Mouse (Mus musculus): Measurements from ENCODE around the gene Mettl7a3. TPM values are rescaled to one million over a fixed set of nuclear protein-coding genes. Genes with fewer than 3 reads are reported as not detected.
"Not testable (repeated sequence)": the region's sequence is repeated elsewhere in the genome, so short reads cannot be mapped to it uniquely, and the experiment has no call there.

The Mettl7a3 gene
- polyA plus RNA-seq, 1 experiment from 2014 or later: not detected

DNA sequence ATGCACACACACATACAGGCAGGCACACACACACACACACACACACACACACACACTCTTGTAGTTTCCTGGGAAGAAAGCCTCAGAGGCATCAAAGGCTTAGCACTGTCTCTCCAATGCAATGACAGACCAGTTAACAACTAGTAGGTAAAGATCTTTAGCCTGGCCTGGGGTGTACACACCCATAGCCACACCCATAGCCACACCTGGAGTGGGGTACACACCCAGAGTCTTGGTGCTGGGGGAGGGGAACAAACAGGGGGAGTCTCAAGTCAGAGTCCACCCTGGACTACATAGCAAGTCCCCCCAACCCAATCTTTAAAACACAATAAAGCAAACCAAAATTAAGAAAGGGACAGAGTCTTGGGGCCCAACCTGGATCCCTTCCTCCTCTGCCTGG, 2.6 kb downstream of the Mettl7a3 start:
- not testable (repeated sequence) for H3K27me3 ChIP-seq (replicated peaks; ENCODE audit: control insufficient read depth, insufficient read depth, low read length); H3K9ac ChIP-seq (ENCODE audit: low read length); ATAC-seq (replicated peaks; ENCODE audit: low FRiP score, low TSS enrichment, low read depth); H3K27ac ChIP-seq (ENCODE audit: low read depth); H3K4me2 ChIP-seq (ENCODE audit: low read length); DNase-seq (ENCODE audit: low spot score); H3K4me3 ChIP-seq (ENCODE audit: low read depth, low read length); H3K4me1 ChIP-seq (replicated peaks; ENCODE audit: control insufficient read depth, insufficient read depth, low read length); H3K36me3 ChIP-seq (ENCODE audit: control insufficient read depth, insufficient read depth, low read length); H3K9me3 ChIP-seq (ENCODE audit: control insufficient read depth, low read length)

DNA sequence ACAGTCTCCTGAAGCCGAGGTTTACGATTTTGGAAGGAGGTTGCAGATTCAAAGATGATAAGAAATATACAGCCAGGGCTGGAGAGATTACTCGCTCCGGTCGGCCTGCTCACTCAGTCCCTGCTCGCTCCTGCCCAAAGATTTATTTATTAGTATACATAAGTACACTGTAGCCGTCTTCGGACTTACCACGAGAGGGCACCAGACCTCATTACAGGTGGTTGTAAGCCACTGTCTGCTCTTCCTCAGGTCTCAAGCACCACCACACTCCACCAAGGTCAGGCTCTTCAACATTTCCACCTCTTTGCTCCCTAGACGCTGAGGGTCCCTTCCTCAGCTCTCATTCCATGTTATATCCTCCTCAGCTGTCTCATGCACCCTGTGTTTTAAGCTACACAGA, 3.1 kb downstream of the Mettl7a3 start:
- H3K36me3 ChIP-seq (ENCODE audit: control insufficient read depth, insufficient read depth, low read length); H3K4me1 ChIP-seq (replicated peaks; ENCODE audit: control insufficient read depth, insufficient read depth, low read length); DNase-seq (ENCODE audit: low spot score); H3K27ac ChIP-seq (ENCODE audit: low read depth); H3K4me2 ChIP-seq (ENCODE audit: low read length); H3K9me3 ChIP-seq (ENCODE audit: control insufficient read depth, low read length); H3K9ac ChIP-seq (ENCODE audit: low read length); H3K27me3 ChIP-seq (replicated peaks; ENCODE audit: control insufficient read depth, insufficient read depth, low read length); H3K4me3 ChIP-seq (ENCODE audit: low read depth, low read length): not testable (repeated sequence)
- 22% methylated on average over 9 of the region's 10 CpGs for WGBS
- peak; percentile 55; the same call in 1 of the 2 replicates for ATAC-seq (replicated peaks; ENCODE audit: low FRiP score, low TSS enrichment, low read depth)

DNA sequence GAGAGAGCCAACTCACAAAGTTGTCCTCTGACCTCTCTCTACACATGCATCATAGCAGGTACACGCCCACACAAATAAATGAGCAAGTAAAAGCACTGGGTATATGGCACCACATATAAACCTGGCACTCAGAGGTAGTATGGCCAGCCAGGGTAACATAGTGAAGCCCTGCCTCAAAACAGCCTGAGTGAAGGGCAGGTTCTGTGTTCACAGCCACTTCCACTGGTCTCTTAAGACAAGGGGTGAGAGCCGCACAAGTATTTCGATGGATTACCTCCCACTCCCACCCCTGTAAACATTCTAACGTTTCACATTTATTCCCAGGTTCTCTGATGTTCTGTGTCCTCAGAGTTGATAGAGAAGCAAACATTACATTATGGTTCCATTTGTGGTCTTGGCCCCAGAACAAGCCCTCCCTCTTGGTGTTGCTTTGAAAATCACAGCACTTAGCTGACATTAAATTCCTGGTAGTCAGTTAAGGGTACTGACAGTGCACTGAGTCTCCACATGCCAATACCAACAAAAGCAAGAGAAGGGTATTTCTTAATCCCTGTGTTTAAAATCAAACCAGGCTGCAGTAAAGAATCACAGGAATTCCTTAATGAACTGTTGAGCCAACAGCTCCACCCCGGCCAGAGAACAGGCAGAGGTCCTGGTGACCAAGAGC, 6.7 kb downstream of the Mettl7a3 start:
- not testable (repeated sequence) for H3K4me3 ChIP-seq (ENCODE audit: low read depth, low read length); H3K4me1 ChIP-seq (replicated peaks; ENCODE audit: control insufficient read depth, insufficient read depth, low read length); H3K36me3 ChIP-seq (ENCODE audit: control insufficient read depth, insufficient read depth, low read length); DNase-seq (ENCODE audit: low spot score); H3K27me3 ChIP-seq (replicated peaks; ENCODE audit: control insufficient read depth, insufficient read depth, low read length); H3K27ac ChIP-seq (ENCODE audit: low read depth); H3K4me2 ChIP-seq (ENCODE audit: low read length); H3K9me3 ChIP-seq (ENCODE audit: control insufficient read depth, low read length); ATAC-seq (replicated peaks; ENCODE audit: low FRiP score, low TSS enrichment, low read depth); H3K9ac ChIP-seq (ENCODE audit: low read length)
- WGBS: 40% methylated on average over 4 of the region's 5 CpGs

DNA sequence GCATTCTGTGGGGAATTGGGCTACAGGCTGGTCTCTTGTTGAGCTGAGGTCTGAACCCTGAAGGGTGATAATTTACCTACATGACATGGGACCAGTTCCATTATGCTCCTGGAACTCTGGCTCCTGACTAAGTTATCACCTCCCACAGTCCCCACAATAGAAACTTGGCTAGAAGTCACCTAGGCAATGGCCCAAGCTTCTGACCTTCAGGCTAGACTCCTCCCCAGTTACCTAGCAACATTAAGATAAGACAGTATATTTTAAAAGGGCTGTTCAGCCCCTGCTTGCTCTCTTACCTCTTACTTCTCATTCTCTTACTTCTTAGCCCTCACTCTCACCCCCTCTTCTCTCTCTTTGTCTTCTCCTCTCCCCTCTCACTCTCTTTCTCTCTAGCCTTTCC, 10.8 kb downstream of the Mettl7a3 start:
- no peak overlapping the region for H3K4me3 ChIP-seq (ENCODE audit: low read depth, low read length)
- H3K4me2 ChIP-seq (ENCODE audit: low read length): no peak overlapping the region
- H3K9ac ChIP-seq (ENCODE audit: low read length): no peak overlapping the region
- H3K9me3 ChIP-seq (ENCODE audit: control insufficient read depth, low read length): no peaks in the 10 kb centered on the region
- H3K27ac ChIP-seq (ENCODE audit: low read depth): no peak overlapping the region
- H3K4me1 ChIP-seq (replicated peaks; ENCODE audit: control insufficient read depth, insufficient read depth, low read length): peaks cover 6% of the 10 kb centered on the region; the same call in 1 of the 2 replicates
- no peak for DNase-seq (ENCODE audit: low spot score)
- ATAC-seq (replicated peaks; ENCODE audit: low FRiP score, low TSS enrichment, low read depth): no peak
- H3K27me3 ChIP-seq (replicated peaks; ENCODE audit: control insufficient read depth, insufficient read depth, low read length): no peaks in the 10 kb centered on the region
- H3K36me3 ChIP-seq (ENCODE audit: control insufficient read depth, insufficient read depth, low read length): no peaks in the 10 kb centered on the region

DNA sequence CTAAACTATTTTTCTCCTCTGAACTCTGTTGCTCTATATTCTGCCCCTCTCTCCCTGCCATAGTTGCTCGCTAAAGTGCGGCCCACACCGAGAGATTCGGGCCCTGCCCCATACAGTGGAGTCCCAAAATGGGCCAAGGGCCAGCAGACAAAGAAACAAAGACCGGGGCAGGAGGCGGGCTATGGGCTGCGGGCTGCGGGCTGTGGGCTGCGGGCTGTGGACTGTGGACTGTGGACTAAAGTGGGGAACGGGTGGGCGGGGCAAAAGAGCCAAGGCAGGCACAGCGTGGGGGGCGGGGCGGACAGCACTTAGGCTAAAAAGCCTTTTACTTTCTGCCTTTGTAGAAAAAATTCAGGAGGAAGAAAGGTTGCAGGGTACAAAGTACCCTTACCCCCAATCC, 12.0 kb downstream of the Mettl7a3 start:
- Histone ChIP-seq H3K9ac (ENCODE audit: low read length) (no peak overlapping the region), H3K27ac (ENCODE audit: low read depth) (no peak overlapping the region), H3K4me1 (replicated peaks; ENCODE audit: control insufficient read depth, insufficient read depth, low read length) (peaks cover 11% of the 10 kb centered on the region; the same call in 1 of the 2 replicates), H3K36me3 (ENCODE audit: control insufficient read depth, insufficient read depth, low read length) (no peaks in the 10 kb centered on the region), H3K4me2 (ENCODE audit: low read length) (no peak overlapping the region), H3K4me3 (ENCODE audit: low read depth, low read length) (no peak overlapping the region), H3K9me3 (ENCODE audit: control insufficient read depth, low read length) (no peaks in the 10 kb centered on the region), H3K27me3 (replicated peaks; ENCODE audit: control insufficient read depth, insufficient read depth, low read length) (no peaks in the 10 kb centered on the region)
- DNase-seq (ENCODE audit: low spot score): no peak
- ATAC-seq (replicated peaks; ENCODE audit: low FRiP score, low TSS enrichment, low read depth): no peak
- 76% methylated on average over 14 of the region's 14 CpGs for WGBS

DNA sequence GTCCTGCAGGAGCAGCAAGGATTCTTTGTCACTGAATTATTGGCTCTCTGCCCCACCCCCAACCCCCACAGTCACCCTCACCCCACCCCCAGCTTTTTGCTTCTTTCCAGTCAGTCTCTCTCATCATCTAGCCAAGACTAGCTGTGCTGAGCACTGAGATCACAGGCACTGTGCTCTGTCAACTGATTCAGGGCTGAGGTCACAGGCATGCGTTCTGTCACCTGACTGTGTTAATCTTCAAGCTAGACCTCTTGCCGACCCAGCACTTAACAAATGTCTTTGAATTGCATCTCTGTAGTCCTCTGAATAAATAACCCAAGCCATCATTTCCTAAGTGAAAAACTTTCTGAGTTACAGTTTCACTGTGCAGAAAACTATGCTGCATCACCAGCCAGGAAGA, 14.8 kb downstream of the Mettl7a3 start:
- Histone ChIP-seq H3K27ac (ENCODE audit: low read depth) (no peak overlapping the region), H3K4me1 (replicated peaks; ENCODE audit: control insufficient read depth, insufficient read depth, low read length) (peaks cover 11% of the 10 kb centered on the region; the same call in 1 of the 2 replicates), H3K4me2 (ENCODE audit: low read length) (no peak overlapping the region), H3K27me3 (replicated peaks; ENCODE audit: control insufficient read depth, insufficient read depth, low read length) (no peaks in the 10 kb centered on the region), H3K9ac (ENCODE audit: low read length) (no peak overlapping the region), H3K4me3 (ENCODE audit: low read depth, low read length) (no peak overlapping the region), H3K9me3 (ENCODE audit: control insufficient read depth, low read length) (no peaks in the 10 kb centered on the region), H3K36me3 (ENCODE audit: control insufficient read depth, insufficient read depth, low read length) (no peaks in the 10 kb centered on the region)
- no peak for DNase-seq (ENCODE audit: low spot score)
- WGBS: 23% methylated on average over 2 of the region's 2 CpGs
- no peak for ATAC-seq (replicated peaks; ENCODE audit: low FRiP score, low TSS enrichment, low read depth)

DNA sequence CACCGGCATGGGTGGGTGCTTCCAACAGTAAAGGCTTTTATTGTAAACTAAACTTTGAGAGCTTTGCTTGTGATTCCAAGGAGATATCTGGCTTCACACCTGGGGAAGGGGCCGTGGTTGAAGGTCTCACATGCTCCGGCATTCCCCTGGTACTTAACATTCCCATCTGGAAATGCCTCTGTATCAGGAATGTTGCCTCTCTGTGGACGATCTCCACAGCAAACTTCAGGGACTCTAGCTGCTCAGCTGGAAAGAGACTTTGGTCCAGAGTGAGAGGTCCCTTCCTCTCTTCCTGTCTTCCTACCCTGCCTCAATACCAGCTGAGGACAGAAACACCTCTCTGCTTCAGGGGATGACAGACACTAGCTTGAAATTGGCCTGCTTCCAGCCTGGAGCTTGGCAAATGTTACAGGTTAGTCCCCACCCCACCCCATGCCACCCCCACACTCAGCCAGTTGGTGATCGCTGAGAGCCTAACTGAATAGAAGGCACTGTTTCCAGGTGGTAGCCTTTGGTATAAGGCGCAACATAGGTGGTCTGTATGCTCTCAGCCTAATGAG, 16.9 kb downstream of the Mettl7a3 start:
- DNase-seq (ENCODE audit: low spot score) (no peak), ATAC-seq (replicated peaks; ENCODE audit: low FRiP score, low TSS enrichment, low read depth) (no peak)

DNA sequence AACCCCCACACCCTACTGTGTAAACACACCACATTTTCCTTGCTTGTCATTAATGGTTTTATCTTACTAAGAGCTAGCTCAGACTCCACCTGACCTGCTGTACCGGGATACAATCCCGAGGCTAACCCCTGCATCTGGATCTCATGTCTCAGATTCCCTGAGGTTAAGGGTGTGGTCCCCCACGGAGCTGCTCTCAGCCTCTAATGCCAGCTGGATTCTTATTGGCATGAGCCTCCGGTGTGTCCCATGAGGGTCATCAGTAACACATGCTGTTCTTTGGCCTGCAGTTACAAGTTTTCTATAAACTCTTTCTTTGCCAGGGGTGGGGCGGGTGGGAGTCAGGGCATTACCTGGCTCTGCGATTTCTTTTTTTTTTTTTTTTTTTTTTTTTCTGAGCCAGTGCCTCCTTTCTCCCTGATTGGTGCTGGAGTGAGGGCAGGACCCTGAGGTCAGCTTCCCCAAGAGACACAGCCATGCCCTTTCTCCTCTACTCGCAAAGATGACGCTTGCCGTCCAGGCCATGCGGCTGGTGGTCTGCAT, 18.1 kb downstream of the Mettl7a3 start, which contains the start of the genes Methig1 and Mettl7a2:
Methig1 (plus strand) TSS at position 439 of the 540 bp plus-strand sequence.
Mettl7a2 (plus strand) TSS at position 490 of the 540 bp plus-strand sequence.
- Histone ChIP-seq H3K4me2 (ENCODE audit: low read length) (no peak within 1 kb of the TSS), H3K9ac (ENCODE audit: low read length) (no peak within 1 kb of the TSS), H3K27me3 (replicated peaks; ENCODE audit: control insufficient read depth, insufficient read depth, low read length) (no peaks in the 10 kb centered on the region), H3K4me1 (replicated peaks; ENCODE audit: control insufficient read depth, insufficient read depth, low read length) (peaks cover 11% of the 10 kb centered on the region; the same call in 1 of the 2 replicates), H3K27ac (ENCODE audit: low read depth) (no peak within 1 kb of the TSS), H3K4me3 (ENCODE audit: low read depth, low read length) (no peak within 1 kb of the TSS), H3K9me3 (ENCODE audit: control insufficient read depth, low read length) (no peaks in the 10 kb centered on the region), H3K36me3 (ENCODE audit: control insufficient read depth, insufficient read depth, low read length) (no peaks in the 10 kb centered on the region)
- ATAC-seq (replicated peaks; ENCODE audit: low FRiP score, low TSS enrichment, low read depth) (no peak), DNase-seq (ENCODE audit: low spot score) (no peak)
- 78% methylated on average over 10 of the region's 10 CpGs for WGBS

More for the DNA sequence above, 16.9 kb downstream of the Mettl7a3 start:
- H3K4me1 ChIP-seq (replicated peaks; ENCODE audit: control insufficient read depth, insufficient read depth, low read length): peaks cover 11% of the 10 kb centered on the region; the same call in 1 of the 2 replicates
- H3K9me3 ChIP-seq (ENCODE audit: control insufficient read depth, low read length): no peaks in the 10 kb centered on the region
- no peak overlapping the region for H3K9ac ChIP-seq (ENCODE audit: low read length)
- H3K27me3 ChIP-seq (replicated peaks; ENCODE audit: control insufficient read depth, insufficient read depth, low read length): no peaks in the 10 kb centered on the region
- no peak overlapping the region for H3K27ac ChIP-seq (ENCODE audit: low read depth)
- H3K36me3 ChIP-seq (ENCODE audit: control insufficient read depth, insufficient read depth, low read length): no peaks in the 10 kb centered on the region
- H3K4me2 ChIP-seq (ENCODE audit: low read length): no peak overlapping the region
- WGBS: 56% methylated on average over 6 of the region's 6 CpGs
- no peak overlapping the region for H3K4me3 ChIP-seq (ENCODE audit: low read depth, low read length)
